Mouse (Mus musculus) brain, embryonic 14.5 days (tissue): ENCODE data around the gene Bmp7. TPM values are rescaled to one million over a fixed set of nuclear protein-coding genes. Genes with fewer than 3 reads are reported as not detected.
A peak's percentile ranks its signal among the peaks of the same experiment; 100 is the strongest.

Experiments used
- DNase-seq: peaks from one replicate; pipeline ENCODE4 v3.0.0-alpha.2; 2011; ENCODE audit warnings: low read depth
- CTCF ChIP-seq: fragments of 200-500 bp; IDR thresholded peaks from 2 replicates; pipeline ENCODE4 v1.5.1; 2012; ENCODE audit warnings: inconsistent platforms, mild to moderate bottlenecking, moderate library complexity, borderline replicate concordance; ENCODE audit not compliant: insufficient read depth, insufficient read length; ENCODE audit errors: extremely low read depth
- POLR2A ChIP-seq: fragments of 200-500 bp; IDR thresholded peaks from 2 replicates; pipeline ENCODE4 v1.6.1; 2012; ENCODE audit warnings: mild to moderate bottlenecking, inconsistent platforms, borderline replicate concordance; ENCODE audit not compliant: poor library complexity, insufficient read depth, insufficient read length, severe bottlenecking; ENCODE audit errors: extremely low read depth
- polyA plus RNA-seq: library from polyadenylated mRNA; depleted of rRNA; stranded (reverse); fragments of >200 nt; gene quantifications from 2 replicates; pipeline ENCODE4 v1.2.3, GENCODE M21; 2012; rRNA removed

Bmp7 gene
- polyA plus RNA-seq = 14.8 and 26.0 TPM in 2 replicates

DNA sequence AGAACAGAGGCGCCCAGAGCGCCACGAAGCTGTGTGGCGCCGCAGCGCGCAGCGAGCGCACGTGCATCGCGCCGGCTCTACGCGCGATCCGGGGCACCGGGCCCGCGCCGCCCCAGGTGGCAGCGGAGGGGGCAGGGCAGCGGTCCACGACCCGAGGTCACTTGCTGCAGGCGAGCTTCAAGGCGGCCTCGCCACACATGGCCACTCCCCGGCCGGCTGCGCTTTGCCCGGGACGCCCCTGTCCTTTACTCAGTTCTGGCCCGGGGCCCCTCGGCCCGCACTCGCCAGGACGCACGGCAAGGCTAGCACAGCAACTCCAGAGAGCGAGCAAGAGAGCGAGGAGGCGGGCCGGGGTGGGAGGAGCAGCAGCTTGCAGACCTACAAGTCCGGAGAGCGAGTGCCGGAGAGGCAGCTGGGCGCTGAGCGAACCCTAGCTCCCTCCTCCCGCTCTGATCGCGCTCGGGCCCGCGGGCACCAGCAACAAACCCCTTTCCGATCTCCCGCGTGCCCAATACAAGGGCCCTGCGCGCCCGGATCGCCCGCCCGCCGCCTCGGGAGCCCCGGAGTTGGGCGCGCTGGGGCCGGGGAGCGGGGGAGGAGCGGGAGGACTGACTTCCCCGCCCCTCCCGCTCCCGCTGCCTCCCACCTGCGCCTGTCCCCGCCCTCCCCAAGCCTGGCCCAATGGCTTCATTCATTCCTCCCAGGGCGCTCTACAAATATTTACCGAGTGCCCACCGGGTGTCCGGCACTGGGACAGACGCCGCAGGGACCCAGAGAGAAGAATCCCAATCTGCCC is at the start of gene Bmp7:
Gene Bmp7, minus strand, starts transcription at position 319 of the 796 bp plus-strand sequence.
- no peak for TF ChIP-seq CTCF
- no peak for TF ChIP-seq POLR2A

DNA sequence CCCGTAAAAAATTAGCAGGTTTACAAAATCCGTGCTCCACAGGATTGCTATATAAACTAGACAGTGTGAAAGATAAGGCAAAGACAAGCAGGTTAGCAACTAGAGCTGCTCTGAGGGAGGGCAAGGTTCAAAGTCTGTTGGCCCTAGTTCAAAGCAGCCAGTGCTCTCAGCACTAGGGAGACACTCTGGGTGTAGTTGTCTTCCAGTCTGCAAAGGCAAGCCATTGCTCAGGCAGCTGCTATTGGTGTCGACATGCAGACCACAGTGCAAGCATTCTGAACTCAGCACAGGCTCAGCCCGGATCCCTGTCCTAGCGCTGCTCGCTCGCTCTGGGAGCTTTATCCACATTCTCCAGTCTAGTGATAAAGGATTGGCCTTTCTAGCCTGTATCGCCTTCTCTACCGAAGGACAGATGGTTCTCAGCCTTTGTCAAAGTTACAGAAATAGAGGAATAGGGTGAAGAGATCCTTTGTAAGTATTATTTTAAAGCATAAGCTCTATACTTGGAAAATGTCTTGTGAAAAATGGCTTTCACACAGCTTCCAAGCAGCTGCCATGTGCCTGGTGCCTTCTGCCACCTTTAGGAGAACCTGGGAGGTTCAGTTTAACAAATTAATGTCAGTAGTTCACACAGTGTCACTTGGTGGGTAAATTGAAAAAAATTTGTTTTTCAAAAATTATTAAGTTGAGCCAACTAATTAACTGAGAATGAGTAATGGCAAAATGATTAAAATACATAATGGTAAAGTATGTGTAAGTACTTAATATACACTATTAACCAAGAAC is 42.8 kb upstream of the Bmp7 start:
- TF ChIP-seq POLR2A (no peak), CTCF (no peak)
- no peak for DNase-seq

More for the DNA sequence above, at the start of gene Bmp7:
- DNase-seq = peak; percentile 87

GRCm38 (mm10) chr2:172979666-172980345 is 39.7 kb upstream of the Bmp7 start:
- TF ChIP-seq CTCF (no peak), POLR2A (no peak)
- DNase-seq = no peak

DNA sequence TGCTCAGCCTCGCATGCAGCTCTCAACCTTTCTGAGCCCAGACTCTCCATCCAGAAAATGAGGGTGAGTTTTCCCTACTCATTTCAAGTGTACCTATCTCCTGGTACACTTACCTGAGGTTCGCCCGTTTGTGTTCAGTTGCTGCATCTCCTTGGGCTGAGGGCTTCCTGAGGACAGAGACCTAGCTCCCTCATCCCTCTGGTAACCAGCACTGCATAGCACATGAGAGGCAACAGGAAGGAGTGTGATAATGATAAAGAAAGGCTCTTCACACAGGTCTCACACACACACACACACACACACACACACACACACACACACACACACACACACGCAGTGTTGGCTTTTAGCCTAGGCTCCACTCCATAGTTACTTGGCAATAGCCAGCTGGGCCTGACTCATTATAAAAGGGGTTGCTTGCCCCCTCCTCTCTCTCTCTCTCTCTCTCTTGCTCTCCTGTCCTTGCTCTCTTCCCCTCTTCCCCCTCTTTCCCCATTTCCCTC is 38.1 kb upstream of the Bmp7 start:
- peak; percentile 70 for DNase-seq
- TF ChIP-seq CTCF (no peak), POLR2A (no peak)

- TF ChIP-seq POLR2A = no peak
- no peak for TF ChIP-seq CTCF
- peak; percentile 65 for DNase-seq
These were observed 37.4 kb upstream of the Bmp7 start, which contains the start of gene Spo11 for GRCm38 (mm10) chr2:172977409-172978130. Gene Spo11, plus strand, starts transcription at chr2:172977700.

DNA sequence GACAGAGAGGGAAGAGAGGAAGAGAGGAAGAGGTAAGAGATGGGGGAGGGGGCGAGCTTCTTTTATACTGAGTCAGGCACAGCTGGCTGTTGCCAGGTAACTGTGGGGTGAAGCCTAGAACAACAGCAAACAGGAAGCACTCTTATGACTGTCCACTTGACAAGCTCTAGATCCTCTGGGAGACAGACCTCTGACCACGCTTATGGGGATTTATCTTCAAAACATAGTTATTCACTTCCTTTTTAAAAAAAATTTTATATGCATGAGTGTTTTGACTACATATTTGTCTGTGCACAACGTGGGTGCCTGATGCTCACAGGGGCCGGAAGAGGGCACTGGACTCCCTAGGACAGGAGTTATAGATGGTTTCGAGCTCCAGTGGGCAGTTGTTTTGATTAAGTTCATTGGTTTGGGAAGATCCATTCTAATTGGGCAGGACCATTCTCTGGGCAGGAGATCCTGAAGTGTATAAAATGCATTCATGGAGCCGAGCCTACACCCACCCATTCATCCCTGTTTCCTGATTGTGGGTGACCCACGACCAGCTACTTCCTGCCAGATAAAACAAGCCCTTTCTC is 36.6 kb upstream of the Bmp7 start:
- TF ChIP-seq POLR2A = no peak
- no peak for TF ChIP-seq CTCF
- DNase-seq = peak; percentile 36

DNA sequence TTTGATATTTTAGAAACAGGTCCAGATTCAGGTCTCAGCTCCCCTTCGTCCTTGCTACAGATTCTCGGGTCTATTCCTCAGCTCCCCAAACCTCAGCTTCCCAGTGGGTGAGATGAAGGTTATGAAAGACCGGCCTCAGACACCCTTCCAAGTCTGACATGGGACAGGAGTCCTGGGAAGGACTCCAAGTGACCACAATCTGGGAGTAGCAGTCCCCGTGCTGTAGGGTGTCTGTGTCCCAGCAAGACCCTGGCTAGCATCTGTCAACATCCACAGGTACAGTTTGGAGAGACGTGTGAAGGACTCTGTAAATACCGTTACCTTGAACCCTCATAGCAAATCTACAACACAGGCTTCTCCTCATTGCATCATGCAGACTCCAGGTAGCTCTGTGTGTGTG is 35.0 kb upstream of the Bmp7 start:
- TF ChIP-seq POLR2A = no peak
- TF ChIP-seq CTCF = no peak
- no peak for DNase-seq

GRCm38 (mm10) chr2:172974701-172975100 is 34.6 kb upstream of the Bmp7 start:
- DNase-seq = no peak
- TF ChIP-seq CTCF = no peak
- no peak for TF ChIP-seq POLR2A

- TF ChIP-seq POLR2A (no peak), CTCF (no peak)
- DNase-seq = no peak
These were observed 33.9 kb upstream of the Bmp7 start for GRCm38 (mm10) chr2:172973806-172974565.
